Mouse (Mus musculus): Measurements from ENCODE around the gene Arsg. TPM values are rescaled to one million over a fixed set of nuclear protein-coding genes. Genes with fewer than 3 reads are reported as not detected.
A peak's percentile ranks its signal among the peaks of the same experiment; 100 is the strongest.

Gene Arsg
- total RNA-seq, 1 experiment: 1.0 TPM

- Histone ChIP-seq H3K9me3 (ENCODE audit: control insufficient read depth, insufficient read depth, low read depth, low read length) (no peaks in the 10 kb centered on the region), H3K4me1 (ENCODE audit: control insufficient read depth in 2 of 2, insufficient read depth in 2 of 2, low read length in 2 of 2, poor library complexity in 1 of 2) (no peaks in the 10 kb centered on the region), H3K9ac (ENCODE audit: insufficient read depth, low read depth, low read length, poor library complexity, severe bottlenecking) (no peak overlapping the region), H3K36me3 (ENCODE audit: control insufficient read depth, insufficient read depth, low read length, poor library complexity, severe bottlenecking) (no peaks in the 10 kb centered on the region), H3K27ac (ENCODE audit: insufficient read depth, low read depth, low read length, poor library complexity, severe bottlenecking) (no peak overlapping the region), H3K4me3 (ENCODE audit: insufficient read depth in 1 of 2, low read depth in 1 of 2, low read length in 2 of 2, poor library complexity in 1 of 2, severe bottlenecking in 1 of 2) (no peak overlapping the region)
- in situ Hi-C loops (cut with MboI; ENCODE audit: low sequenced_read_pairs in 2 of 2, unreplicated experiment in 2 of 2): no loop called here
- TF ChIP-seq HCFC1 (IDR thresholded peaks at IDR 0.05; ENCODE audit: borderline replicate concordance, insufficient read depth, low read length): no peak
- no peak for TF ChIP-seq ZC3H11A (IDR thresholded peaks at IDR 0.05; ENCODE audit: borderline replicate concordance, low read depth, low read length)
- no peak for TF ChIP-seq ZNF384 (IDR thresholded peaks at IDR 0.05; ENCODE audit: low read depth, low read length)
- no peak for TF ChIP-seq CHD2 (IDR thresholded peaks at IDR 0.05; ENCODE audit: low read depth, low read length)
- TF ChIP-seq MAFK (IDR thresholded peaks at IDR 0.05; ENCODE audit: insufficient read depth, low read depth, low read length): no peak
- DNase-seq (ENCODE audit: low read depth, low spot score): no peak
These were observed 135.9 kb downstream of the Arsg start for GRCm38 (mm10) chr11:109608976-109609625.

- H3K4me1 ChIP-seq (ENCODE audit: control insufficient read depth in 2 of 2, insufficient read depth in 2 of 2, low read length in 2 of 2, poor library complexity in 1 of 2): no peaks in the 10 kb centered on the region
- no peak overlapping the region for H3K27ac ChIP-seq (ENCODE audit: insufficient read depth, low read depth, low read length, poor library complexity, severe bottlenecking)
- no peak for TF ChIP-seq ZC3H11A (IDR thresholded peaks at IDR 0.05; ENCODE audit: borderline replicate concordance, low read depth, low read length)
- no peaks in the 10 kb centered on the region for H3K9me3 ChIP-seq (ENCODE audit: control insufficient read depth, insufficient read depth, low read depth, low read length)
- no peak for DNase-seq (ENCODE audit: low read depth, low spot score)
- H3K4me3 ChIP-seq (ENCODE audit: insufficient read depth in 1 of 2, low read depth in 1 of 2, low read length in 2 of 2, poor library complexity in 1 of 2, severe bottlenecking in 1 of 2): peak overlapping the region; percentile 78 to 94
- peak overlapping the region; percentile 70; the same call in 1 of the 2 replicates for H3K9ac ChIP-seq (ENCODE audit: insufficient read depth, low read depth, low read length, poor library complexity, severe bottlenecking)
- in situ Hi-C loops (cut with MboI; ENCODE audit: low sequenced_read_pairs in 2 of 2, unreplicated experiment in 2 of 2): no loop called here
- H3K36me3 ChIP-seq (ENCODE audit: control insufficient read depth, insufficient read depth, low read length, poor library complexity, severe bottlenecking): no peaks in the 10 kb centered on the region
These were observed 137.0 kb downstream of the Arsg start for GRCm38 (mm10) chr11:109610046-109610794.

DNA sequence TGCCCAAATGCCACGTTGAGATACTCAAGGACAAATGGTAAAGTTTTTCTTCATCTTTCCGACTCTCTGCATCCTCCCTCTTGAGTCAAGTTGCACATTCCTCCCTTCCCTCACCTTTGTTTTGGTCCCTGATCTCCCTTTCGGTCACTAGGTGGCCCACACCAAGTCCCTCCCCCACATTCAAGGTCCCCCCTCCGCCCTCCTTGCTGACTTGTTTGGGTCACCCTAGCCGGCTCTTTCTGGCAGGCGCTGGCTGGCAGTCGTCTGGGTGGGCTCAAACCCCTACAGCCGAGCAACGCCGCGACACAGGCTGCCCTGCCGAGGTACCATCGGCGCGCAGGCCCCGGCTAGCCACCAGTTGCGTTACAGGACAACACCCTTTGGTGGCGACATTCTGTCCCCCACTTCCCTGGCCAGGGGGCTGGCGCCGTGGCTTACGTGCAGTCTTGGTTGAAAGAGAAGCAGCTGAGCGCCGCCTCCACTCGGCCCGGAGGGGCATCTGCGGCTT lies 137.7 kb downstream of the Arsg start:
- Histone ChIP-seq H3K4me1 (ENCODE audit: control insufficient read depth in 2 of 2, insufficient read depth in 2 of 2, low read length in 2 of 2, poor library complexity in 1 of 2) (no peaks in the 10 kb centered on the region), H3K4me3 (ENCODE audit: insufficient read depth in 1 of 2, low read depth in 1 of 2, low read length in 2 of 2, poor library complexity in 1 of 2, severe bottlenecking in 1 of 2) (peak overlapping the region; percentile 78 to 94), H3K9ac (ENCODE audit: insufficient read depth, low read depth, low read length, poor library complexity, severe bottlenecking) (peak overlapping the region; percentile 70), H3K27ac (ENCODE audit: insufficient read depth, low read depth, low read length, poor library complexity, severe bottlenecking) (no peak overlapping the region), H3K36me3 (ENCODE audit: control insufficient read depth, insufficient read depth, low read length, poor library complexity, severe bottlenecking) (no peaks in the 10 kb centered on the region), H3K9me3 (ENCODE audit: control insufficient read depth, insufficient read depth, low read depth, low read length) (no peaks in the 10 kb centered on the region)
- DNase-seq (ENCODE audit: low read depth, low spot score): peak; percentile 11
- in situ Hi-C loops (cut with MboI; ENCODE audit: low sequenced_read_pairs in 2 of 2, unreplicated experiment in 2 of 2): no loop called here
- TF ChIP-seq ZC3H11A (IDR thresholded peaks at IDR 0.05; ENCODE audit: borderline replicate concordance, low read depth, low read length): no peak
- peak; percentile 42; the same call in 1 of the 2 replicates for TF ChIP-seq HCFC1 (IDR thresholded peaks at IDR 0.05; ENCODE audit: borderline replicate concordance, insufficient read depth, low read length)

DNA sequence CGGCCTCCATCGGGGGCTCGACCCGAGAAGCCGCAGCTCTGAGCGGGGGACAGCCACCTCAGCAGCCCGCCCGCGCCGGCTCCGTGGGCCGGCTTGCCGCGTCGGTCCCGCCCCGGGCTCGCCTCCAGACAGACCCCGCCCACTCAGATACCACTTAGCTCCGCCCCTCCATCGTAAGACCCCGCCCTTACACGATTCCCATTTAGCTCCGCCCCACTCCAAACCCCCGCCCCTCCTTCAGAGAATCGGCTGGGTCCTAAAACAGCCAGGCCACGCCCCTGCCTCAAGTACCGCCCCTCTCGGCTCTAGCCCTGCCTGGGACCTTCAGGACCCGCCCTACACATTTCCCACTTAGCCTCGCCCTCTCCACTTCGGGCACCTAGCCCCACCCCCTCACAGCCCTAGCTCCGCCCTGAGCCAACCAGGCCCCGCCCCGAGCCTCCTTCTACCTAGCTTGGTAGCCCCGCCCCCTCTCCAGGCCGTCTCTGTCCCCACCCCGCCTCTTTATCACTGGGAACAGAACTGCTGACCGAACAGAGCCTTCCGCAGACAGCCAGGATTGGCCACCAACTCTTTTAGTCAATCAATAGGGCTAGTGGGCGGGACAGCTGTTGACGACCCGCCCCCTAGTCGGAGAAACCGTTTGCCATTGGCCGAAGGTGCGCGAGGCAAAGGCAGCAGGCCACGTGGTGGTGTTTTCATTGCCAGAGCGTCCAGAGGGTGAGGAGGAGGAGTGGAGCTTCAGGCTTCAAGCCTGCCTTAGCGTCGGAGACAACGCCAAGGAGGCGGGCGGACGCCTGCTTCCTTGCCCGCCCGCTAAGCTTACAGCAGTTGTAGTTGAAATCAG lies 138.4 kb downstream of the Arsg start, which contains the start of gene Wipi1:
Gene Wipi1, minus strand, starts transcription at position 665 of the 847 bp plus-strand sequence.
- in situ Hi-C loops (cut with MboI; ENCODE audit: low sequenced_read_pairs in 2 of 2, unreplicated experiment in 2 of 2): no loop called here
- peak; percentile 98 for DNase-seq (ENCODE audit: low read depth, low spot score)
- Histone ChIP-seq H3K4me1 (ENCODE audit: control insufficient read depth in 2 of 2, insufficient read depth in 2 of 2, low read length in 2 of 2, poor library complexity in 1 of 2) (no peaks in the 10 kb centered on the region), H3K4me3 (ENCODE audit: insufficient read depth in 1 of 2, low read depth in 1 of 2, low read length in 2 of 2, poor library complexity in 1 of 2, severe bottlenecking in 1 of 2) (peak within 1 kb of the TSS; percentile 78 to 94), H3K36me3 (ENCODE audit: control insufficient read depth, insufficient read depth, low read length, poor library complexity, severe bottlenecking) (no peaks in the 10 kb centered on the region), H3K9ac (ENCODE audit: insufficient read depth, low read depth, low read length, poor library complexity, severe bottlenecking) (peak within 1 kb of the TSS; percentile 70), H3K27ac (ENCODE audit: insufficient read depth, low read depth, low read length, poor library complexity, severe bottlenecking) (no peak within 1 kb of the TSS), H3K9me3 (ENCODE audit: control insufficient read depth, insufficient read depth, low read depth, low read length) (no peaks in the 10 kb centered on the region)
- no peak for TF ChIP-seq ZNF384 (IDR thresholded peaks at IDR 0.05; ENCODE audit: low read depth, low read length)
- TF ChIP-seq HCFC1 (IDR thresholded peaks at IDR 0.05; ENCODE audit: borderline replicate concordance, insufficient read depth, low read length): no peak
- no peak for TF ChIP-seq CHD2 (IDR thresholded peaks at IDR 0.05; ENCODE audit: low read depth, low read length)
- TF ChIP-seq MAFK (IDR thresholded peaks at IDR 0.05; ENCODE audit: insufficient read depth, low read depth, low read length): no peak
- TF ChIP-seq ZC3H11A (IDR thresholded peaks at IDR 0.05; ENCODE audit: borderline replicate concordance, low read depth, low read length): no peak

Data from ES-E14 (cell line).